Mouse (Mus musculus) G1E (cell line): ENCODE results near the gene Magix. TPM values are rescaled to one million over a fixed set of nuclear protein-coding genes. Genes with fewer than 3 reads are reported as not detected.

Source experiments
- ATAC-seq: 2 replicates; pipeline ENCODE4 v1.8.0; 2016; ENCODE audit warnings: mild to moderate bottlenecking; ENCODE audit not compliant: insufficient number of reproducible peaks, poor library complexity, low FRiP score, severe bottlenecking; ENCODE audit errors: extremely low read depth
- DNase-seq: peaks from one replicate; pipeline ENCODE4 v3.0.0; 2012; ENCODE audit warnings: low spot score
- H3K27me3 ChIP-seq: 2 replicates; pipeline ENCODE4 v1.6.1; 2012; ENCODE audit warnings: mild to moderate bottlenecking, low read length, inconsistent platforms; ENCODE audit not compliant: insufficient read depth
- H3K36me3 ChIP-seq: replicated peaks from 2 replicates; pipeline ENCODE3; 2012; ENCODE audit warnings: mild to moderate bottlenecking, inconsistent platforms
- H3K4me1 ChIP-seq: 2 replicates; pipeline ENCODE4 v1.6.1; 2012; ENCODE audit warnings: low read depth, low read length, inconsistent platforms, mixed read lengths; ENCODE audit not compliant: insufficient read depth
- H3K4me3 ChIP-seq: 2 replicates; pipeline ENCODE4 v1.5.1; 2012; ENCODE audit warnings: low read depth, mild to moderate bottlenecking, inconsistent platforms, low read length, moderate library complexity, mixed read lengths
- H3K9me3 ChIP-seq: replicated peaks from 2 replicates; pipeline ENCODE4 v1.6.1; 2012; ENCODE audit warnings: inconsistent platforms
- CTCF ChIP-seq: IDR thresholded peaks from 2 replicates; pipeline ENCODE4 v1.5.1; 2012; ENCODE audit warnings: low read depth, low read length, inconsistent platforms, mixed read lengths
- GATA1 ChIP-seq: IDR thresholded peaks from 2 replicates; pipeline ENCODE4 v1.6.1; 2012; ENCODE audit warnings: borderline replicate concordance, low read length, inconsistent platforms, mixed read lengths
- GATA2 ChIP-seq: IDR thresholded peaks from 2 replicates; pipeline ENCODE4 v1.6.1; 2012; ENCODE audit warnings: low read depth, low read length, inconsistent platforms, borderline replicate concordance
- POLR2AphosphoS5 ChIP-seq: IDR thresholded peaks from 2 replicates; pipeline ENCODE4 v1.6.1; 2012; ENCODE audit warnings: low read depth, low read length, inconsistent platforms; ENCODE audit not compliant: insufficient replicate concordance
- TAL1 ChIP-seq: conservative IDR thresholded peaks from 2 replicates; pipeline ENCODE4 v1.6.1; 2012; ENCODE audit warnings: low read depth, low read length, inconsistent platforms, mixed read lengths
- polyA plus RNA-seq: library from polyadenylated mRNA; stranded (reverse); fragments of >175 nt; gene quantifications from 2 replicates; pipeline ENCODE4 v1.2.3, GENCODE M21; 2012
- total RNA-seq, 2 experiments: library from RNA; stranded (forward) in 1 of 2; stranded (reverse) in 1 of 2; fragments of 200-1000 nt in 1 of 2; fragments of >200 nt in 1 of 2; fragmentation: Nextera tagmentation in 1 of 2; gene quantifications; 2 replicates each; pipeline ENCODE4 v1.2.3; 2014 to 2017

Magix gene
- total and polyA plus RNA-seq, 3 experiments = 0.05 to 0.27 TPM; not detected in 1

DNA sequence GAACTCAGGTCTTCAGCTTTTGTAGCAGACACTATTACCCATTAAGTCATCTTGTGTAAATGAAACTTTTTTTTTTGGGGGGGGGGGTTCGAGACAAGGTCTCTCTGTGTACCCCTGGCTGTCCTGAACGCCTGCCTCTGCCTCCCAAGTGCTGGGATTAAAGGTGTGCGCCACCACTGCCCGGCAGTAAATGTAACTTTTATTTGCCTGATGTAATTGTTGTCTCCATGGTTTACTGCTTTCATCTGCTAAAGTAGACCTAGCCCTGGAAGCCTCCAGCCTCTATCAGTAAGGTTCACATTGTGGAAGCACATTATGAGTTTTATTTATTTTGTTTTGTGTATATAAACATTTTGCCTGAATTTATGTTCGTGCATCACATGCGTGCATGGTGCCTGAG, 15.5 kb upstream of the Magix start:
- ATAC-seq (no peak), DNase-seq (no peak)
- Histone ChIP-seq H3K4me1 (peaks cover 12% of the 10 kb centered on the region), H3K9me3 (no peaks in the 10 kb centered on the region), H3K27me3 (no peaks in the 10 kb centered on the region), H3K4me3 (peak overlapping the region; percentile 71; the same call in 1 of the 2 replicates), H3K36me3 (peaks cover 32% of the 10 kb centered on the region)
- no peak for TF ChIP-seq GATA1
- no peak for TF ChIP-seq CTCF
- TF ChIP-seq POLR2AphosphoS5 = no peak
- TF ChIP-seq GATA2 = no peak
- TF ChIP-seq TAL1 = no peak

DNA sequence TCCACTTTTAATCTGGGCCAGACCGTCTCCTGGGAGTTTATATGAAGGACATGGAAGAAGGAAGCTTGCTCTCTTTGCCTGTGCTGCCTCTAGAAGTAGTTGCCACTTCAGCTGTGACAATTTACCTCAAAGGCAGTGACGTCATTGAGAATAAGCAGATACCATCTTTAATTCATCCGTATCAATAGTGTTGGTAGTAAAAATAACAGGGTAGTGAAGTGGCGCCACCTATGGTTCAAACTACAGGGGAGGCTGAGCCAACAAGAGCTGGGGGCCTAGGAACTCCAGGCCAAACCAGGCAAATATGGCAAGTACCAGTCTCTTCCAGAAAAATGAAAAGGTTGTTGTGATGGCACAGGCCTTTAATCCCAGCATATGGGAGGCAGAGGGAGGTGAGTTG, 11.8 kb upstream of the Magix start:
- H3K4me3 ChIP-seq = no peak overlapping the region
- H3K4me1 ChIP-seq = peaks cover 2% of the 10 kb centered on the region; the same call in 1 of the 2 replicates
- H3K9me3 ChIP-seq = no peaks in the 10 kb centered on the region

DNA sequence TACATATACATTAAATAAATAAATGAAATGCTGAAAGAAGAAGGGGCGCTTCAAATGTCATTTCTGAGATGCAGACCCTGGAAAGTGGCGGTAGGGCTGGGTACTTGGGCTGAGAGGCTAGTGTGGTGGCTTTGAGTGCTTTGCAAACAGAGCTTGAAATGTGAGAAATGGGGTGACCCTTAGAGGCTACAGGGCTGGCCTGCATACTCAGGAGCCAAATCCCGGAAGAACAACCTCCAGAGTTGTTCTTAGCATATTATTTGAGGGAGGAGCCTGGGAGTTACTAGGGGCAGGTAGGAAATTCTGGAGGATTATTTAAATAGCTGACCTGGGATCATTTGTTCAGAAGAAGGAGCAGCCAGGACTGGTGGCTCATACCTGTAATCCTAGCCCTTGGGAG, 9.4 kb upstream of the Magix start:
- DNase-seq (no peak), ATAC-seq (no peak)
- peaks cover 2% of the 10 kb centered on the region; the same call in 1 of the 2 replicates for H3K4me1 ChIP-seq
- H3K27me3 ChIP-seq = peaks cover 20% of the 10 kb centered on the region
- no peaks in the 10 kb centered on the region for H3K36me3 ChIP-seq
- H3K9me3 ChIP-seq = no peaks in the 10 kb centered on the region
- no peak for TF ChIP-seq GATA2
- no peak overlapping the region for H3K4me3 ChIP-seq

More for the DNA sequence above, 11.8 kb upstream of the Magix start:
- Histone ChIP-seq H3K36me3 (no peaks in the 10 kb centered on the region), H3K27me3 (peaks cover 12% of the 10 kb centered on the region)
- DNase-seq (no peak), ATAC-seq (no peak)
- TF ChIP-seq TAL1 = no peak
- no peak for TF ChIP-seq CTCF
- no peak for TF ChIP-seq POLR2AphosphoS5
- no peak for TF ChIP-seq GATA1
- no peak for TF ChIP-seq GATA2

- Histone ChIP-seq H3K4me3 (no peak overlapping the region), H3K9me3 (no peaks in the 10 kb centered on the region), H3K27me3 (peaks cover 24% of the 10 kb centered on the region), H3K4me1 (peaks cover 2% of the 10 kb centered on the region; the same call in 1 of the 2 replicates), H3K36me3 (no peaks in the 10 kb centered on the region)
- ATAC-seq (no peak), DNase-seq (no peak)
- TF ChIP-seq GATA1 = no peak
- no peak for TF ChIP-seq TAL1
- no peak for TF ChIP-seq CTCF
These were observed 7.3 kb upstream of the Magix start for GRCm38 (mm10) chrX:7688321-7688720.

DNA sequence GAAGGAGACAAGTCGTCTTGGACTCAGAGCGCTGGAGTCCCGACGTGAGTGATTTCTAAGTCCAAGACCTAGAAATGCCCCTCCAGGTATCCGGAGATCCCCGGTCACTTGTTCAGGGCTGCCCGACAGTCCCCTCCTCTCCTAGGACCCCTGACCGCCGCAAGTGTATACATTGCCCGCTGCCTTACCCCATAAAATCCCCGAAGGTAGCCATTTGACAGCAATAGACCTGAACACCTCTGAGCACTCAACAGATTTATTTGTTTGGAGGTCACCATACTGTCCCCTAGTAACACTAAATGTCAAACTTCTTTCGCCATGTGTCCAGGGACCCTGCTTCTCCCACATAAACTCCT, 1.0 kb downstream of the Magix start:
- ATAC-seq = no peak

GRCm38 (mm10) chrX:7679405-7680056, 1.5 kb downstream of the Magix start:
- peaks cover 19% of the 10 kb centered on the region for H3K4me1 ChIP-seq
- peak; percentile 55 for TF ChIP-seq CTCF
- no peak for TF ChIP-seq GATA1
- H3K9me3 ChIP-seq = no peaks in the 10 kb centered on the region
- peak; percentile 60 for DNase-seq
- H3K4me3 ChIP-seq = peak overlapping the region; percentile 30; the same call in 1 of the 2 replicates
- peaks cover 4% of the 10 kb centered on the region for H3K27me3 ChIP-seq
- ATAC-seq = peak; percentile 73
- no peaks in the 10 kb centered on the region for H3K36me3 ChIP-seq

More for the DNA sequence above, 1.0 kb downstream of the Magix start:
- Histone ChIP-seq H3K4me3 (peak overlapping the region; percentile 30; the same call in 1 of the 2 replicates), H3K27me3 (peaks cover 7% of the 10 kb centered on the region), H3K36me3 (no peaks in the 10 kb centered on the region), H3K9me3 (no peaks in the 10 kb centered on the region), H3K4me1 (peaks cover 14% of the 10 kb centered on the region)
- TF ChIP-seq GATA1 (no peak), POLR2AphosphoS5 (no peak), TAL1 (no peak), GATA2 (no peak), CTCF (no peak)
- no peak for DNase-seq

DNA sequence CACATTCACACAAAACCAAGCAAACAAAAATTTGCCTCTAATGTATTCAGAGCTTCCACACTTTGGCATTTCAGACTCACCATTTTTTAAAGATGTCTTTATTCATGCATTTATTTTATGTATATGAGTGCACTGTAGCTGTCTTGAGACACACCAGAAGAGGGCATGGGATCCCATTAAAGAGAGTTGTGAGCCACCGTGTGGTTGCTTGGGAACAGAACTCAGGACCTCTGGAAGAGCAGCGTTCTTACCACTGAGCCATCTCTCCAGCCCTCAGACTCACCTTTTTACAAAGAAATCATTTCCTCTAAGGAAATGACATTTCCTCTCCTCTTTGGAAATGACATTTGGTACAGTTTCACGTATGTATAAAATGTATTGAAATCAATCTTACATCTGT, 2.1 kb downstream of the Magix start:
- Histone ChIP-seq H3K27me3 (peaks cover 4% of the 10 kb centered on the region; the same call in 1 of the 2 replicates), H3K4me3 (no peak overlapping the region), H3K9me3 (no peaks in the 10 kb centered on the region), H3K36me3 (no peaks in the 10 kb centered on the region), H3K4me1 (peaks cover 24% of the 10 kb centered on the region)
- no peak for ATAC-seq
- TF ChIP-seq TAL1 = no peak
- TF ChIP-seq GATA1 = no peak
- no peak for TF ChIP-seq GATA2
- no peak for TF ChIP-seq POLR2AphosphoS5
- no peak for TF ChIP-seq CTCF
- no peak for DNase-seq
